Mouse (Mus musculus): ENCODE measurements around the gene Kmt5b. TPM values are rescaled to one million over a fixed set of nuclear protein-coding genes. Genes with fewer than 3 reads are reported as not detected.
A peak's percentile ranks its signal among the peaks of the same experiment; 100 is the strongest.

Gene Kmt5b
- 24.4 and 26.3 TPM in 2 replicates for polyA plus RNA-seq (2015; fragmentation: Nextera tagmentation; extraction: Ambion mirVana)

DNA sequence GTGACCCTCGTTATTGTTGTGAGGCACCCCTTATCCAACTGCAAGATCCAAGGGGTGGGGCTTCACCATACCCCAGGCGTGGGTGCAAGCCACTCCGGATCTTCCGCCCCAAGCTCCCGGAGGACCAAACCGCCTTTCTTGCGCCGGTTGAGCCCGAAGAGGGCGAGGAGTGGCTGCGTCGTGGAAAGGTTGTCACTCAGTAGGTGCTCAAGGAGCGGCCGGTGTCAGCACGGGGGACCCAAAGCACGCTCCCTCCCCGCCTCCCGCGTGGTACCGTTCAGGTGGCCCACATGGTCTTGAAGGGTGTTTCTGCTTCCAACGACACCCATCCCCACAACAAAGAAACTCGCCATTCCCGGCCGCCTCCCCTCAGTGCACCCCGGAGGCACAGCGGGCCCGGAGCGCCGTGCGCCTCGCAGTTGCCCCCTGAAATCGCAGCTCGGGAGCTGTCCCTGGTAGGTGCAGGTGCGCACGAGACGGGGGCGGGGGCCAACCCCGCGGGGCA, at the start of gene Kmt5b:
Gene Kmt5b, plus strand, starts transcription at position 146 of the 505 bp plus-strand sequence.
- Histone ChIP-seq H3K27ac (peak within 1 kb of the TSS; percentile 100), H3K9me3 (no peaks in the 10 kb centered on the region), H3K36me3 (no peaks in the 10 kb centered on the region), H3K27me3 (replicated peaks) (no peaks in the 10 kb centered on the region), H3K4me2 (peak within 1 kb of the TSS; percentile 93), H3K9ac (peak within 1 kb of the TSS; percentile 100), H3K4me1 (peaks cover 11% of the 10 kb centered on the region), H3K4me3 (replicated peaks) (peak within 1 kb of the TSS; percentile 96)
- WGBS = under 1% methylated on average over 39 of the region's 39 CpGs
- ATAC-seq (ENCODE audit: insufficient read depth, low FRiP score, low read depth) = peak; percentile 5; the same call in 1 of the 2 replicates

DNA sequence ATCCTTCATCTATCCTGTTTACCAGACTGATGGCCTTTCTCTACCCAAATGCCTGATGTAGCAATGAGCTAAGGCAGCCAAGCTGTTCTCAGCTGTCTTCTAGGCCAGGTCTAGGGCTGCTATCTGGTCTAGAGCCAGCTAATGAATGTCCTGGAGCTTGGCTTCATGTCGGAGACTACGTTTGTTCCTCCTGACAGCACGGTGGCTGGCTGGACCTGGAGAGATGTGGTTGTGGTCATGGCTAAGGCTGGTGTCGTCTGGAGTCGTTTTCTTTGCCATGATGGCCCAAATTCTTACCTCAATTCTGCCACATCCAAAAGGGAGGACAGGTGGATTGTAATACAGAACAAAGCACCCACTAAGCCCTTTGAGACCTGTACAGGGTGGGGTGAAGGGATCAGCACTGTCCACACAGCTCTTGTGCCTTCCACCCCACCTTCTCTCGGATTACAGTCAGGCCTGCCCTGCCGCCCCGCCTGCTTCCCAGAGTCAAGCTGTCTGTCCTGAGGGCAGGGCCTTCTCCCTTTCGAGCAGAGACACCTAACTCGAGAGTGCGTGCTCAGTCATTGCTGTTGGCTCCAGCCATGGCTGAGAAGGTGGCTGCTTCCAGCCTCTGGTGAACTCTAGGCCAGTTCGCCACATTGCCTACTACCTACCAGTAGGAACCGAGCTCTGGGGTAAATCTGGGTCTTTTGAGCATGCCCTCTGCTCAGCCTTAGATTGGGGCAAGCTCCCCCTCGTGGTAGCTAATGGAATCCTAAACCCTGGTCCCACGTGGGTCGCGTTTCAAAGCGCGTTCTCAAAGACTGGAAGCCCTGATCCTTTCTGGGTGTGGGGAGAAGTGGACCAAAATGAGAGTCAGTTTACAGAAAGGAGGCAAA, 48.5 kb upstream of the Kmt5b start:
- Histone ChIP-seq H3K4me2 (peak overlapping the region; percentile 95), H3K4me1 (peaks cover 13% of the 10 kb centered on the region; the same call in 1 of the 2 replicates), H3K4me3 (replicated peaks) (peak overlapping the region; percentile 45), H3K36me3 (peaks cover 32% of the 10 kb centered on the region), H3K27ac (peak overlapping the region; percentile 44), H3K27me3 (replicated peaks) (no peaks in the 10 kb centered on the region), H3K9ac (0 out of 2 replicates have a peak overlapping the region, but pooled peaks have one; percentile 23), H3K9me3 (no peaks in the 10 kb centered on the region)
- peak; percentile 69 for ATAC-seq (ENCODE audit: insufficient read depth, low FRiP score, low read depth)
- WGBS = 34% methylated on average over 19 of the region's 19 CpGs

DNA sequence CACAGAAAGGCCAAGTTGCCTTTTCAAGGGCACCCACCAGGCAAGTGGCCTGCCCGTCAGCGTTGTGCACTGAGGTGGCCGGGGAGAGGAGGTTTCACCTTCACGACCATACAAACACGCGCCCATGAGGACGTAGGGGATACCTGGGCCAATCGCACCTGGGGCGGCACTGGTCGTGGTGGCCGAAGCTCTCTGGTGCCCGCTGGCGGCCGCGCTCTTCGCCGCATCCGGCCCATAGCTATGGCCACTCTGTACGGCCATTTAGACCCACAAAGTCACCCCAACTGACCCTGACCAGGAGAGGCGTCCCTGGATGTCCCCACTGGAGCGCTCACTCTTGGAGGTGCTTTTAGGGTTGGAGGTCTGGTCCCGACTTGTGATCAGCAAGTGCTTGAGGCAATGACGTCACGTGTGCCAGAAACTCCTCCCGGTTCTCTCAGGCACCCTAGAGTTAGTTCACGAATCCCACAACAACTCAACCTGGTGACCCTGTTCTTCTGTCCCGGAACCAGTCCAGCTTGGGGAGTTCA, 47.8 kb upstream of the Kmt5b start:
- peaks cover 13% of the 10 kb centered on the region; the same call in 1 of the 2 replicates for H3K4me1 ChIP-seq
- peaks cover 31% of the 10 kb centered on the region for H3K36me3 ChIP-seq
- H3K4me2 ChIP-seq = peak overlapping the region; percentile 95
- peak overlapping the region; percentile 45 for H3K4me3 ChIP-seq (replicated peaks)
- H3K9ac ChIP-seq = peak overlapping the region; percentile 23
- H3K9me3 ChIP-seq = no peaks in the 10 kb centered on the region
- no peaks in the 10 kb centered on the region for H3K27me3 ChIP-seq (replicated peaks)
- peak overlapping the region; percentile 44 for H3K27ac ChIP-seq
- ATAC-seq (ENCODE audit: insufficient read depth, low FRiP score, low read depth) = peak; percentile 84
- WGBS = 2% methylated on average over 27 of the region's 27 CpGs

DNA sequence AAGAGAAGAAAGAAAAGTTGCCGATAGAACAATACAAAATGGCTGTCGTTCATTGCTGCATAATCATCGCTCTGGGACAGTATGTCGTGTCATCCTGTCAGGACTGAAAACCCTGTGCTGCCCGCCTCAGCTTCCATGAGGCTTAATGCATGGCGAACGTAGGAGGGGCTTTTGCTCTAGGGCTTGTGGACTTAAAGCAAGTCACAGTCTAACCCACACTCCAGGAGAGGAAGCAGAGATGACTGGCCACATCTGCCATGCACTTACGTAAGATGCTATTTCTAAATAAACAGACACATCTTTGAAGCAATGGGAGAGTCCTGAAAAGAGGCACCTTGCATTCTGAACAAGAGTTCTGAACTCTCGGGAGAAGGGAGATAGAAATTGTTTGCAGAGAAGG, 44.1 kb upstream of the Kmt5b start:
- peaks cover 13% of the 10 kb centered on the region; the same call in 1 of the 2 replicates for H3K4me1 ChIP-seq
- no peak overlapping the region for H3K4me3 ChIP-seq (replicated peaks)
- no peaks in the 10 kb centered on the region for H3K27me3 ChIP-seq (replicated peaks)
- no peak overlapping the region for H3K4me2 ChIP-seq
- no peak overlapping the region for H3K27ac ChIP-seq
- H3K9me3 ChIP-seq = no peaks in the 10 kb centered on the region
- 85% methylated on average over 9 of the region's 9 CpGs for WGBS
- H3K9ac ChIP-seq = no peak overlapping the region
- no peak for ATAC-seq (ENCODE audit: insufficient read depth, low FRiP score, low read depth)
- peaks cover under 1% of the 10 kb centered on the region; the same call in 1 of the 2 replicates for H3K36me3 ChIP-seq

DNA sequence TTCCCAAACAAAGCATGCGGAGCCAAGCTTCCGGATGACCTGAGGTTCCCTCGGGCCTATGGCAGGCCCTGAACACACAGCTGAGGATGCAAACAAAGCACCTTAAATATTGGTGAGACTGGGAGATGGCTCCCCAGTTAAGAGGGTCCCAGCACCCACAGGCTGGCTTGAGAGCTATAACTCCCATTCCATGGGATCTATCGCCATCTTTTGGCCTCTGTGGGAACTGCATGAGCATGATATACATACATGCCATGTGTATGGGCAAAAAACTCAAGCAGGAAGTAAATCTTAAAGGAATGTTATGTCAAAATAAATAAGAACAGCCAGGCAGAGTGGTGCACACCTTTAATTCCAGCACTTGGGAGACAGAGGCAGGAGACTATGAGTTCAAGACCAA, 43.3 kb upstream of the Kmt5b start:
- Histone ChIP-seq H3K9me3 (no peaks in the 10 kb centered on the region), H3K9ac (no peak overlapping the region), H3K27me3 (replicated peaks) (no peaks in the 10 kb centered on the region), H3K4me3 (replicated peaks) (no peak overlapping the region), H3K4me2 (no peak overlapping the region), H3K36me3 (no peaks in the 10 kb centered on the region), H3K27ac (no peak overlapping the region), H3K4me1 (peaks cover 7% of the 10 kb centered on the region; the same call in 1 of the 2 replicates)
- no peak for ATAC-seq (ENCODE audit: insufficient read depth, low FRiP score, low read depth)
- WGBS = 75% methylated on average over 4 of the region's 4 CpGs

DNA sequence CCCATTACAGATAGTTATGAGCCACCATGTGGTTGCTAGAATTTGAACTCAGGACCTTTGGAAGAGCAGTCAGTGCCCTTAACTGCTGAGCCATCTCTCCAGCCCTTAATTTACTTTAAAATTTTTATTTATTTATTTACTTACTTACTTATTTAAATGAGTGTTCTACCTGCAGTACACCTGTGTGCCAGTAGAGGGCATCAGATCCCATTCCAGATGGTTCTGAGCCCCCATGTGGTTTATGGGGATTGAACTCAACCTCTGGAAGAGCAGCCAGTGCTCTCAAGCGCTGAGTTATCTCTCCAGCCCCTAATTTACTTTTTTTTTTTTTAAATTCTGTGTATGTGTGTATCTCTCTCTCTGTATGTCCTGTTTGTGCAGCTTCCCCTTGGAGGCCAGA, 42.4 kb upstream of the Kmt5b start:
- no peaks in the 10 kb centered on the region for H3K27me3 ChIP-seq (replicated peaks)
- H3K4me3 ChIP-seq (replicated peaks) = no peak overlapping the region
- WGBS = 39% methylated on average over 1 of the region's 1 CpGs

DNA sequence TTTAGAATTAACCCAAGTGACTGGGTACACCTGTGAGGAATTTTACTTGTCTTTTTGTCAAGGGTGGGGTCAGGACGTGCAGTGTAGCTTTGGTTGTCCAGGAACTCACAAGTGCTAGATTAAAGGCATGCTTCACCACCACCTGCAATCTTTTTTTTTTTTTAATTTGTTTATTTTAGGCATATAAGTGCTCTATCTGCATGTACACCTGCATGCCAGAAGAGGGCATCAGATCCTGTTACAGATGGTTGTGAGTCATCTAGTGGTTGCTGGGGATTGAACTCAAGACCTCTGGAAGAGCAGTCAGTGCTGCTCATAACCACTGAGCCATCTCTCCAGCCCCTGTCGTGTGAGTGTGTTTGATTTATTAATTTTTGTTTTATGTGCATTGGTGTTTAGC, 38.3 kb upstream of the Kmt5b start:
- H3K4me3 ChIP-seq (replicated peaks) = no peak overlapping the region
- H3K4me1 ChIP-seq = no peaks in the 10 kb centered on the region
- no peaks in the 10 kb centered on the region for H3K27me3 ChIP-seq (replicated peaks)
- no peaks in the 10 kb centered on the region for H3K9me3 ChIP-seq
- H3K4me2 ChIP-seq = no peak overlapping the region
- no peaks in the 10 kb centered on the region for H3K36me3 ChIP-seq
- H3K9ac ChIP-seq = no peak overlapping the region
- 45% methylated on average over 2 of the region's 2 CpGs for WGBS
- no peak overlapping the region for H3K27ac ChIP-seq
- no peak for ATAC-seq (ENCODE audit: insufficient read depth, low FRiP score, low read depth)

More for the DNA sequence above, 42.4 kb upstream of the Kmt5b start:
- H3K36me3 ChIP-seq = no peaks in the 10 kb centered on the region
- ATAC-seq (ENCODE audit: insufficient read depth, low FRiP score, low read depth) = no peak
- H3K27ac ChIP-seq = no peak overlapping the region
- H3K4me2 ChIP-seq = no peak overlapping the region
- H3K9me3 ChIP-seq = no peaks in the 10 kb centered on the region
- no peaks in the 10 kb centered on the region for H3K4me1 ChIP-seq
- no peak overlapping the region for H3K9ac ChIP-seq

DNA sequence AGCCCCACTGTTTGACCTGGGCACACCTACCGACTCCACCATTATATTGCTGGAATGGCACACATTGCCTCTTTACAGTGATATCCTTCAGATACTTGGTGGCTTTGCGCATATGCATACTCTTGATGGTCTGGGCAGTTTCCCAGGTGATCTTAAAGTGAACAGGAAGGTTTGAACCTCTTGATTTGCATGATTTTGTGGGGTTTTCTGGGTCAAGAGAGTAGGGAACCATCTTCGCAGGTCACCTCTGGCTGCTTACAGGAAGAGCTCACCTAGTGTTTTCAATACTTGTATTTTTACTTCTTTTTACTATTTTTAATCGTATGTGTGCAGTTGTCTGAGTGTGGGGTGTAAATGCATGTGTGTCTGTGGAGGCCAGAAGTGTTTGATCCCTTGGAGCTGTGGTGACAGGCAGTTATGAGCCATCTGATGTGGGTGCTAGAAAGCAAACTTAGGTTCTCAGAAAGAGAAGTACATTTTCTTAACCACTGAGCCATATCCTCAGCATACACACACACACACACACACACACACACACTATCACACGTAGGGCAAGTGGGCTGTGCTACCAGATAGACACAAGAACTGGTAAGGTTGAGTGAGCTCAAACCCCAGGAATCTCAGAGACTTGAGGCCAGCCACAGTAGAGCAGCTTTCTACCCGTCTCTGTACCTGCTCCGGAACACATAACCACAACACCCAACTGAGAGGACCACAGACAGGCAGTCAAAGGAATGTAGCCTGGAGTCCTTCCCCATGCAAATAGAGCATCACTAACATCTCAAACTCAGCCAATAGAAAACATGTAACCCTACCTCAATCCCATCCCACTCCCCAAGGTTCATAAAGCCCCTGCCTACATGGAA, 36.2 kb upstream of the Kmt5b start:
- Histone ChIP-seq H3K9me3 (no peaks in the 10 kb centered on the region), H3K4me3 (replicated peaks) (no peak overlapping the region), H3K27me3 (replicated peaks) (no peaks in the 10 kb centered on the region), H3K36me3 (no peaks in the 10 kb centered on the region), H3K4me2 (no peak overlapping the region), H3K9ac (no peak overlapping the region), H3K4me1 (no peaks in the 10 kb centered on the region), H3K27ac (no peak overlapping the region)
- ATAC-seq (ENCODE audit: insufficient read depth, low FRiP score, low read depth) = no peak
- WGBS = 79% methylated on average over 7 of the region's 7 CpGs

DNA sequence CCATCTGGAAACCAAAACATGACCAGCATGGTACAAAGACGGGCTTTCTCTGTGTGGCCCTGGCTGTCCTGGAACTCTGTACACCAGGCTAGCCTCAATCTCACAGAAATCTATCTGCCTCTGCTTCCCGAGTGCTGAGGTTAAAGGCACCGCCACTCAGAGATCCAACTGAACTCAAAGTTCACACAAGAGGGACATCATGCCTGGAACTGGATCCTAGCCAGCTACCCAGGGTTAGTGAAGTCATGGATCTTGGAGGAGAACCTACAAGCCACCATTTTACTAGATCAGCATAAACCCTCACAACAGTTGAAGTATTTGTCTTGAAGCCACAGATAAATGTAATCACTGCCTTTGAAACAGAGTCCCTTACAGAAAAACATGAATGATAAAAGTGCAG, 31.2 kb upstream of the Kmt5b start:
- no peak overlapping the region for H3K27ac ChIP-seq
- H3K36me3 ChIP-seq = no peaks in the 10 kb centered on the region
- WGBS = 84% methylated on average over 3 of the region's 3 CpGs
- H3K27me3 ChIP-seq (replicated peaks) = no peaks in the 10 kb centered on the region
- ATAC-seq (ENCODE audit: insufficient read depth, low FRiP score, low read depth) = no peak
- H3K4me1 ChIP-seq = no peaks in the 10 kb centered on the region
- H3K9ac ChIP-seq = no peak overlapping the region
- no peak overlapping the region for H3K4me3 ChIP-seq (replicated peaks)
- H3K4me2 ChIP-seq = no peak overlapping the region
- H3K9me3 ChIP-seq = no peaks in the 10 kb centered on the region

DNA sequence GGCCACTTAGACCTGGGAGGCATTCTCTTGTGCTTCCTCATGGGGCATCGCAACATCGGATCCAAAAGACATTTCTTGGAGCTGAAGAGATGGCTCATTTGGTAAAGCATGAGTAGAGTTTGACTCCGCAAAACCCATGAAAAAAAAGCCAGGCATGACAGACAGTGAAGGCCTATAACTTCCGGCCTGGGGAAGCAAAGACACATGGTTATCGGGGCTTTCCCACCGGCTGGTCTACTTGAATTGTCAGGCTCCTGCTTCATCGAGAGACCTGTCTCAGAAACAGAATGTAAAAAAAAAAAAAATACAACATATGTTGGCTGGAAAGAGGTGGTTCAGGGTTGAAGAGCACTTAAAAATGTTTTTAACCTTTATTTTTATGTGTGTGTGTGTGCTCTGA, 27.6 kb upstream of the Kmt5b start:
- H3K9ac ChIP-seq = no peak overlapping the region
- H3K27me3 ChIP-seq (replicated peaks) = no peaks in the 10 kb centered on the region
- no peak overlapping the region for H3K4me2 ChIP-seq
- H3K4me1 ChIP-seq = no peaks in the 10 kb centered on the region; the same call in 1 of the 2 replicates
- H3K9me3 ChIP-seq = no peaks in the 10 kb centered on the region
- H3K27ac ChIP-seq = no peak overlapping the region
- WGBS = 93% methylated on average over 7 of the region's 7 CpGs
- H3K36me3 ChIP-seq = no peaks in the 10 kb centered on the region
- no peak for ATAC-seq (ENCODE audit: insufficient read depth, low FRiP score, low read depth)
- H3K4me3 ChIP-seq (replicated peaks) = no peak overlapping the region

DNA sequence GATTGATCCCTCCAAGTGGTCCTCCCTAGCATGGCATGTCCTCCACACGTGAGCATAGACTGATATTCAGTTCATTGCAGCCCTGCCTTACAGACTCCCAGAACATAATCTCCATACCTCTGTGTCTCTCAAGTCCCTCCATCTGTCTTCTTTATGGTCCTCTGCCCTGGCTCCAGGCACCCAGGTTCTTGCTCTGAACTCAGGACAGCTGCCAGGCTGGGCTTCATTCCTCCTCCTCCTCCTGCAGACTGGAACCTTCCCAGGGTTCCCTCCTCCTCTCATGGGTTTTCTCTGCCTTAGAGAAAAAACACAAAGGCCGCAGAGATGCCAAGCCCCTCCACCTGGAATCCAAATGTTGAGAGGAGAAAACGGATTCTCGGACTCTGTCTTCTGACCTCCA, 24.5 kb upstream of the Kmt5b start:
- no peak overlapping the region for H3K27ac ChIP-seq
- H3K4me3 ChIP-seq (replicated peaks) = no peak overlapping the region
- 37% methylated on average over 4 of the region's 4 CpGs for WGBS
- no peaks in the 10 kb centered on the region; the same call in 1 of the 2 replicates for H3K4me1 ChIP-seq
- H3K4me2 ChIP-seq = no peak overlapping the region
- ATAC-seq (ENCODE audit: insufficient read depth, low FRiP score, low read depth) = no peak
- no peak overlapping the region for H3K9ac ChIP-seq
- no peaks in the 10 kb centered on the region for H3K9me3 ChIP-seq
- no peaks in the 10 kb centered on the region for H3K27me3 ChIP-seq (replicated peaks)
- H3K36me3 ChIP-seq = no peaks in the 10 kb centered on the region
